Comparison of ENCODE assay signal across 11 mouse cellular contexts in genomic region chr10:66470684-66471083, GRCm38 (mm10).
DNase-seq lines count a peak whose midpoint lies in the region; ATAC-seq lines count a peak whose summit lies in the region.
"Had no signal": no experiment of that assay in that cellular context is flagged by ENCODE, and none has a peak within 500 bp of the region (broad histone marks: within the 10 kb centered on the region; RNA-seq: fewer than 3 reads in every experiment).

No protein-coding gene starts in this region.

- no peak overlapping the region for H3K9ac ChIP-seq in hindbrain, embryonic 14.5 days
- no peak overlapping the region for H3K9ac ChIP-seq in hindbrain, embryonic 11.5 days (ENCODE audit: low read depth, low read length)
- no peak overlapping the region for H3K9ac ChIP-seq in heart, embryonic 12.5 days
- H3K9ac ChIP-seq: embryonic facial prominence, embryonic 12.5 days had no signal

- H3K4me1 ChIP-seq in hindbrain, embryonic 14.5 days (replicated peaks; ENCODE audit: control insufficient read depth, insufficient read depth, low read length), result no peaks in the 10 kb centered on the region
- no peaks in the 10 kb centered on the region for H3K4me1 ChIP-seq in hindbrain, embryonic 11.5 days (replicated peaks; ENCODE audit: control insufficient read depth, insufficient read depth, low read length)
- no peaks in the 10 kb centered on the region for H3K4me1 ChIP-seq in heart, embryonic 12.5 days (replicated peaks)
- H3K4me1 ChIP-seq: embryonic facial prominence, embryonic 12.5 days had no signal

- ATAC-seq in hindbrain, embryonic 14.5 days (ENCODE audit: low FRiP score), result no peak
- ATAC-seq in hindbrain, embryonic 11.5 days (ENCODE audit: low FRiP score), result no peak
- no peak for ATAC-seq in megakaryocyte, adult 5-6 weeks (ENCODE audit: poor library complexity, severe bottlenecking)
- ATAC-seq in heart, embryonic 12.5 days (ENCODE audit: insufficient number of reproducible peaks, low FRiP score), result no peak

- no peaks in the 10 kb centered on the region for H3K27me3 ChIP-seq in hindbrain, embryonic 14.5 days (ENCODE audit: control insufficient read depth, insufficient read depth, low read length)
- H3K27me3 ChIP-seq in hindbrain, embryonic 11.5 days (ENCODE audit: control insufficient read depth, insufficient read depth, low read length), result no peaks in the 10 kb centered on the region
- no peaks in the 10 kb centered on the region for H3K27me3 ChIP-seq in heart, embryonic 12.5 days (replicated peaks)
- H3K27me3 ChIP-seq: embryonic facial prominence, embryonic 12.5 days had no signal

- 39% methylated on average over 4 of the region's 4 CpGs for WGBS in hindbrain, embryonic 14.5 days
- 59% methylated on average over 4 of the region's 4 CpGs for WGBS in hindbrain, embryonic 11.5 days
- 72% methylated on average over 4 of the region's 4 CpGs for WGBS in heart, embryonic 12.5 days

- H3K27ac ChIP-seq in hindbrain, embryonic 14.5 days, result no peak overlapping the region
- H3K27ac ChIP-seq in hindbrain, embryonic 11.5 days (ENCODE audit: low read depth, low read length), result no peak overlapping the region
- H3K27ac ChIP-seq in heart, embryonic 12.5 days (ENCODE audit: poor library complexity, severe bottlenecking), result no peak overlapping the region
- H3K27ac ChIP-seq: embryonic facial prominence, embryonic 12.5 days had no signal

- intact Hi-C loops in left cerebral cortex, postnatal 10 days (cut with DNase I), result no loop called here

- DNase-seq in hindbrain, embryonic 14.5 days (ENCODE audit: low spot score), result peak; percentile 28
- DNase-seq in hindbrain, embryonic 11.5 days (ENCODE audit: low spot score), result no peak
- DNase-seq in NIH3T3 (ENCODE audit: low read depth), result peak; percentile 18
- peak; percentile 83 to 86 for DNase-seq in cerebellum, postnatal 14 days
- peak; percentile 4 to 27 for DNase-seq in left cerebral cortex, postnatal 10 days (ENCODE audit: extremely low spot score in 1 of 2, low spot score in 2 of 2)
- DNase-seq in liver, result no peak
- DNase-seq: gastrocnemius, postnatal 36 days; kidney, postnatal 36 days had no signal

- no peaks in the 10 kb centered on the region for H3K36me3 ChIP-seq in hindbrain, embryonic 14.5 days (replicated peaks; ENCODE audit: control insufficient read depth, insufficient read depth)
- no peaks in the 10 kb centered on the region for H3K36me3 ChIP-seq in hindbrain, embryonic 11.5 days (ENCODE audit: control insufficient read depth, insufficient read depth, low read length)
- no peaks in the 10 kb centered on the region for H3K36me3 ChIP-seq in heart, embryonic 12.5 days
- H3K36me3 ChIP-seq: embryonic facial prominence, embryonic 12.5 days had no signal

- no peak overlapping the region for H3K4me3 ChIP-seq in hindbrain, embryonic 14.5 days (replicated peaks; ENCODE audit: low read length)
- no peak overlapping the region for H3K4me3 ChIP-seq in hindbrain, embryonic 11.5 days (ENCODE audit: low read depth, low read length)
- no peak overlapping the region for H3K4me3 ChIP-seq in heart, embryonic 12.5 days
- H3K4me3 ChIP-seq: embryonic facial prominence, embryonic 12.5 days had no signal

- no peak overlapping the region for H3K4me2 ChIP-seq in hindbrain, embryonic 14.5 days (replicated peaks)
- no peak overlapping the region for H3K4me2 ChIP-seq in hindbrain, embryonic 11.5 days (replicated peaks; ENCODE audit: low read depth, low read length)
- H3K4me2 ChIP-seq in heart, embryonic 12.5 days, result no peak overlapping the region
- H3K4me2 ChIP-seq: embryonic facial prominence, embryonic 12.5 days had no signal

- H3K9me3 ChIP-seq in hindbrain, embryonic 14.5 days (ENCODE audit: control insufficient read depth, low read length), result no peaks in the 10 kb centered on the region
- no peaks in the 10 kb centered on the region for H3K9me3 ChIP-seq in hindbrain, embryonic 11.5 days (ENCODE audit: control insufficient read depth, low read length)
- H3K9me3 ChIP-seq in heart, embryonic 12.5 days (replicated peaks), result no peaks in the 10 kb centered on the region
- H3K9me3 ChIP-seq: embryonic facial prominence, embryonic 12.5 days had no signal

Comparison
In these comparisons a context has a peak if more than half of its experiments do, and no peak if none do; other contexts are left out.
1. DNase-seq: peak in hindbrain, embryonic 14.5 days (single experiment), NIH3T3 (single experiment), cerebellum, postnatal 14 days (2 of 2) and left cerebral cortex, postnatal 10 days (2 of 2); none in hindbrain, embryonic 11.5 days (single experiment) and liver (single experiment).